Mouse (Mus musculus) CH12.LX (cell line): ENCODE results near the gene Hsd3b7.
"Not testable (repeated sequence)": the region's sequence is repeated elsewhere in the genome, so short reads cannot be mapped to it uniquely, and the experiment has no call there.

Experiments
- CTCF ChIP-seq, 2 experiments: IDR thresholded peaks in 1 of 2; conservative IDR thresholded peaks in 1 of 2; 2 replicates each; pipeline ENCODE4 v1.5.1; 2011 to 2012; ENCODE audit warnings: low read depth in 2 of 2, low read length in 2 of 2, improper control_type of control experiment in 1 of 2, inconsistent platforms in 1 of 2, mild to moderate bottlenecking in 1 of 2, moderate library complexity in 1 of 2
- GABPA ChIP-seq: IDR thresholded peaks from 2 replicates; pipeline ENCODE4 v1.6.1; 2012; ENCODE audit warnings: low read depth, low read length, improper control_type of control experiment, inconsistent platforms; ENCODE audit not compliant: insufficient replicate concordance
- JUND ChIP-seq: conservative IDR thresholded peaks from 2 replicates; pipeline ENCODE4 v1.6.1; 2011; ENCODE audit warnings: low read depth, low read length, improper control_type of control experiment
- MAZ ChIP-seq: IDR thresholded peaks from 2 replicates; pipeline ENCODE4 v1.6.1; 2012; ENCODE audit warnings: low read depth, mild to moderate bottlenecking, inconsistent platforms, low read length, improper control_type of control experiment, moderate library complexity
- MYC ChIP-seq: IDR thresholded peaks from 2 replicates; pipeline ENCODE4 v1.6.1; 2011; ENCODE audit warnings: low read depth, mild to moderate bottlenecking, improper control_type of control experiment, low read length
- SIN3A ChIP-seq: IDR thresholded peaks from 2 replicates; pipeline ENCODE4 v1.6.1; 2012; ENCODE audit warnings: low read length, improper control_type of control experiment, inconsistent platforms
- TBP ChIP-seq: conservative IDR thresholded peaks from 2 replicates; pipeline ENCODE4 v1.6.1; 2011; ENCODE audit warnings: low read depth, low read length, improper control_type of control experiment
- TCF12 ChIP-seq: IDR thresholded peaks from 2 replicates; pipeline ENCODE4 v1.6.1; 2014; ENCODE audit warnings: low read depth, mild to moderate bottlenecking, inconsistent platforms, low read length, improper control_type of control experiment
- USF2 ChIP-seq: conservative IDR thresholded peaks from 2 replicates; pipeline ENCODE4 v1.6.1; 2011; ENCODE audit warnings: low read depth, low read length, improper control_type of control experiment
- ZC3H11A ChIP-seq: IDR thresholded peaks from 2 replicates; pipeline ENCODE4 v1.6.1; 2012; ENCODE audit warnings: low read depth, mild to moderate bottlenecking, inconsistent platforms, low read length, improper control_type of control experiment

DNA sequence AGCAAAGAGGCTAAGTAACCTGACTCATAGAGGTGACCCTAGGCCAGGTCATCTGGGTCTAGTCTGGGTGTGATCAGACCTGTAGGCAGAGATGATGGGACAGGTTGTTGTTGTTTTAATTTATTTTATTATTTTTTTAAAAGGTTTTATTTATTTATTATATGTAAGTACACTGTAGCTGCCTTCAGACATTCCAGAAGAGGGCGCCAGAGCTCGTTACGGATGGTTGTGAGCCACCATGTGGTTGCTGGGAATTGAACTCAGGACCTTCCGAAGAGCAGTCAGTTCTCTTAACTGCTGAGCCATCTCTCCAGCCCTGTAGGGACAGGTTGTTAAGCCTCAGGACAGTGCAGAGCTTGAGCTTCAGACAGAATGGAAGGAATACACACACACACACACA lies 37.5 kb downstream of the Hsd3b7 start:
- not testable (repeated sequence) for TF ChIP-seq JUND; CTCF (conservative IDR thresholded peaks at IDR 0.05 in 1 of 2, IDR thresholded peaks at IDR 0.05 in 1 of 2; ENCODE audit: low read depth in 2 of 2, low read length in 2 of 2); MYC; TBP; TCF12; SIN3A; USF2; ZC3H11A; MAZ; GABPA
